Mouse (Mus musculus) ES-Bruce4 (cell line): Measurements from ENCODE around the gene Dmd.

Experiments
- CTCF ChIP-seq: IDR thresholded peaks from one replicate; pipeline ENCODE4 v1.8.1; 2011; ENCODE audit warnings: low read depth, low read length
- POLR2A ChIP-seq: IDR thresholded peaks from one replicate; pipeline ENCODE4 v1.8.1; 2011; ENCODE audit warnings: low read length; ENCODE audit not compliant: insufficient read depth

- TF ChIP-seq CTCF (no peak), POLR2A (no peak)
Observed at GRCm38 (mm10) chrX:83050190-83050589, 101.5 kb downstream of the Dmd start.
